8 mouse cellular contexts compared by ENCODE assay signal in genomic region chr4:130665176-130665575, GRCm38 (mm10). TPM values are rescaled to one million over a fixed set of nuclear protein-coding genes. Genes with fewer than 3 reads are reported as not detected.
A peak's percentile ranks its signal among the peaks of the same experiment; 100 is the strongest.
DNase-seq lines count a peak whose midpoint lies in the region; ATAC-seq and TF ChIP-seq lines count a peak whose summit lies in the region.

No protein-coding gene starts in this region.

- no peaks in the 10 kb centered on the region for H3K27me3 ChIP-seq in CH12.LX (replicated peaks)
- H3K27me3 ChIP-seq in heart, embryonic 15.5 days: no peaks in the 10 kb centered on the region
- H3K27me3 ChIP-seq in liver, embryonic 15.5 days: no peaks in the 10 kb centered on the region

- H3K4me1 ChIP-seq in CH12.LX (ENCODE audit: control insufficient read depth in 1 of 2, insufficient read depth in 2 of 2): peaks cover 3 to 37% of the 10 kb centered on the region in 2 experiments; a peak in 3 of 4 replicates
- peaks cover 35% of the 10 kb centered on the region for H3K4me1 ChIP-seq in heart, embryonic 15.5 days (replicated peaks)
- peaks cover 72% of the 10 kb centered on the region for H3K4me1 ChIP-seq in liver, embryonic 15.5 days (replicated peaks)

- TF ChIP-seq EP300 in CH12.LX (IDR thresholded peaks at IDR 0.05; ENCODE audit: low read length): no peak

- peak; percentile 33 for DNase-seq in 3T3-L1 (ENCODE audit: low read depth, low spot score)
- no peak for DNase-seq in CH12.LX (ENCODE audit: extremely low read depth)
- no peak for DNase-seq in testis, postnatal 10 days (ENCODE audit: low spot score)
- no peak for DNase-seq in frontal cortex, postnatal 25 days (ENCODE audit: low spot score in 2 of 2)
- no peak for DNase-seq in kidney, postnatal 14 days

- H3K9ac ChIP-seq in CH12.LX (ENCODE audit: insufficient read depth, low read depth): peak overlapping the region; percentile 96
- no peak overlapping the region for H3K9ac ChIP-seq in heart, embryonic 15.5 days
- peak overlapping the region; percentile 45 for H3K9ac ChIP-seq in liver, embryonic 15.5 days

- ATAC-seq in heart, embryonic 15.5 days (replicated peaks; ENCODE audit: insufficient number of reproducible peaks, insufficient read depth, low FRiP score, low read depth): no peak
- ATAC-seq in liver, embryonic 15.5 days (ENCODE audit: insufficient read depth): no peak
- ATAC-seq in megakaryocyte-erythroid progenitor cell, adult 5-6 weeks (replicated peaks; ENCODE audit: low FRiP score, low TSS enrichment, poor library complexity, severe bottlenecking): no peak

- no peak for TF ChIP-seq CTCF in CH12.LX (conservative IDR thresholded peaks at IDR 0.05 in 1 of 2, IDR thresholded peaks at IDR 0.05 in 1 of 2; ENCODE audit: low read depth in 2 of 2, low read length in 2 of 2)

- H3K36me3 ChIP-seq in CH12.LX (replicated peaks in 1 of 2; ENCODE audit: control insufficient read depth in 1 of 2, insufficient read depth in 1 of 2, low read length in 1 of 2): peaks cover 4 to 19% of the 10 kb centered on the region in 2 experiments
- 0 out of 2 replicates have a peak, but pooled peaks cover 5% of the 10 kb centered on the region for H3K36me3 ChIP-seq in heart, embryonic 15.5 days
- peaks cover 18% of the 10 kb centered on the region for H3K36me3 ChIP-seq in liver, embryonic 15.5 days (replicated peaks)

- in situ Hi-C loops in CH12.LX (cut with MboI; ENCODE audit: low pct_ligation_motif_present, low pct_unique_long_range_greater_than_20kb, low sequenced_read_pairs): no loop called here

- H3K4me3 ChIP-seq in CH12.LX (replicated peaks in 1 of 3; ENCODE audit: low read depth in 2 of 3, low read length in 2 of 3, poor library complexity in 1 of 3): peak overlapping the region in 2 of 3 experiments; percentile 96 to 98
- H3K4me3 ChIP-seq in heart, embryonic 15.5 days: peak overlapping the region; percentile 12
- H3K4me3 ChIP-seq in liver, embryonic 15.5 days (replicated peaks): peak overlapping the region; percentile 93

- no peaks in the 10 kb centered on the region for H3K9me3 ChIP-seq in CH12.LX (replicated peaks; ENCODE audit: low read length)
- no peaks in the 10 kb centered on the region for H3K9me3 ChIP-seq in heart, embryonic 15.5 days (replicated peaks)
- H3K9me3 ChIP-seq in liver, embryonic 15.5 days (replicated peaks): no peaks in the 10 kb centered on the region

- no peak for TF ChIP-seq POLR2A in CH12.LX (IDR thresholded peaks at IDR 0.05; ENCODE audit: low read depth, low read length)

- no peak overlapping the region for H3K27ac ChIP-seq in CH12.LX (ENCODE audit: insufficient read depth, low read depth)
- H3K27ac ChIP-seq in heart, embryonic 15.5 days: no peak overlapping the region
- peak overlapping the region; percentile 95 for H3K27ac ChIP-seq in liver, embryonic 15.5 days (replicated peaks)

- dilution Hi-C loops in CH12.LX (cut with MboI; ENCODE audit: extremely low pct_ligation_motif_present, extremely low pct_unique_long_range_greater_than_20kb, low sequenced_read_pairs): no loop called here

- peaks cover 66% of the 10 kb centered on the region for H3K79me2 ChIP-seq in CH12.LX (replicated peaks; ENCODE audit: control insufficient read depth, extremely low read depth, insufficient read depth, poor library complexity, severe bottlenecking)

- WGBS in heart, embryonic 15.5 days: 2% methylated on average over 1 of the region's 1 CpGs
- 3% methylated on average over 1 of the region's 1 CpGs for WGBS in liver, embryonic 15.5 days (ENCODE audit: insufficient replicate concordance)

- TF ChIP-seq RAD21 in CH12.LX (IDR thresholded peaks at IDR 0.05; ENCODE audit: low read depth, low read length): no peak

- peak overlapping the region; percentile 90 for H3K4me2 ChIP-seq in CH12.LX (ENCODE audit: insufficient read depth, low read depth, poor library complexity, severe bottlenecking)
- peak overlapping the region; percentile 67 for H3K4me2 ChIP-seq in heart, embryonic 15.5 days
- peak overlapping the region; percentile 80 for H3K4me2 ChIP-seq in liver, embryonic 15.5 days

TF ChIP-seq in CH12.LX, 34 proteins besides CTCF, POLR2A, EP300 and RAD21:
- TF ChIP-seq UBTF (IDR thresholded peaks at IDR 0.05; ENCODE audit: low read depth, low read length): no peak
- no peak for TF ChIP-seq KAT2A (IDR thresholded peaks at IDR 0.05; ENCODE audit: insufficient replicate concordance, low read length)
- 0 out of 2 replicates have a peak, but pooled peaks have one; percentile 44 for TF ChIP-seq MXI1 (IDR thresholded peaks at IDR 0.05; ENCODE audit: low read depth, low read length)
- no peak for TF ChIP-seq MAFK (IDR thresholded peaks at IDR 0.05; ENCODE audit: insufficient replicate concordance, low read length)
- TF ChIP-seq NRF1 (IDR thresholded peaks at IDR 0.05; ENCODE audit: low read depth, low read length): no peak
- peak; percentile 32; the same call in 1 of the 2 replicates for TF ChIP-seq SIN3A (IDR thresholded peaks at IDR 0.05; ENCODE audit: low read length)
- TF ChIP-seq ELF1 (IDR thresholded peaks at IDR 0.05; ENCODE audit: low read depth, low read length): peak; percentile 45; the same call in 1 of the 2 replicates

RNA-seq across cellular contexts. Expression of gene Pum1, which starts 2.1 kb away (rescaled TPM):
- total RNA-seq in CH12.LX (2012; rRNA removed): 35.8 and 38.0 TPM in 2 replicates
- total RNA-seq in CH12.LX (2014; rRNA removed): 17.1 and 17.3 TPM in 2 replicates
- 36.1 and 41.0 TPM in 2 replicates for polyA plus RNA-seq in CH12.LX (2012; ENCODE audit: insufficient read length, low read depth)
- 46.8 and 57.9 TPM in 2 replicates for polyA plus RNA-seq in heart, embryonic 15.5 days (2015; fragmentation: Nextera tagmentation; extraction: Ambion mirVana)
- 31.7 and 35.7 TPM in 2 replicates for polyA plus RNA-seq in liver, embryonic 15.5 days (2015; fragmentation: Nextera tagmentation; extraction: Ambion mirVana)
- 60.3 and 62.4 TPM in 2 replicates for total RNA-seq in megakaryocyte-erythroid progenitor cell, adult 5-6 weeks (2014; fragmentation: Nextera tagmentation)
- total RNA-seq in megakaryocyte-erythroid progenitor cell, adult 5-6 weeks (2017): 35.9 and 41.2 TPM in 2 replicates

Comparison
In these comparisons a context has a peak if more than half of its experiments do, and no peak if none do; other contexts are left out.
1. H3K4me3 ChIP-seq: peak in every context shown above with its lines; median percentile 97 in CH12.LX; 93 in liver, embryonic 15.5 days; 12 in heart, embryonic 15.5 days.